Mouse (Mus musculus) testis, adult 2 months (tissue): ENCODE measurements around the gene Klf13. TPM values are rescaled to one million over a fixed set of nuclear protein-coding genes. Genes with fewer than 3 reads are reported as not detected.
A peak's percentile ranks its signal among the peaks of the same experiment; 100 is the strongest.

ENCODE experiments used
- H3K27ac ChIP-seq: fragments of 200-500 bp; 2 replicates; pipeline ENCODE4 v1.5.1; 2012; ENCODE audit warnings: low read depth, low read length; ENCODE audit not compliant: control insufficient read depth, insufficient read depth
- H3K27me3 ChIP-seq: fragments of 200-500 bp; 2 replicates; pipeline ENCODE4 v1.6.1; 2012; ENCODE audit warnings: mild to moderate bottlenecking, low read length, moderate library complexity; ENCODE audit not compliant: control insufficient read depth, insufficient read depth
- H3K36me3 ChIP-seq: fragments of 200-500 bp; 2 replicates; pipeline ENCODE4 v1.6.1; 2012; ENCODE audit warnings: mild to moderate bottlenecking, low read length; ENCODE audit not compliant: control insufficient read depth, insufficient read depth
- H3K4me1 ChIP-seq: fragments of 200-500 bp; 2 replicates; pipeline ENCODE4 v1.6.1; 2012; ENCODE audit warnings: low read length; ENCODE audit not compliant: control insufficient read depth, insufficient read depth
- H3K4me3 ChIP-seq: fragments of 200-500 bp; 2 replicates; pipeline ENCODE4 v1.5.1; 2012; ENCODE audit warnings: low read depth, mild to moderate bottlenecking, low read length, moderate library complexity, mixed read lengths; ENCODE audit not compliant: control insufficient read depth
- CTCF ChIP-seq: fragments of 200-500 bp; IDR thresholded peaks from 2 replicates; pipeline ENCODE4 v1.5.1; 2012; ENCODE audit warnings: low read depth, mild to moderate bottlenecking, inconsistent platforms, low read length, moderate library complexity; ENCODE audit not compliant: control insufficient read depth, insufficient read depth, insufficient replicate concordance
- POLR2A ChIP-seq: fragments of 200-500 bp; IDR thresholded peaks from 2 replicates; pipeline ENCODE4 v1.6.1; 2012; ENCODE audit warnings: low read depth, mild to moderate bottlenecking, inconsistent platforms, low read length, moderate library complexity; ENCODE audit not compliant: control insufficient read depth
- polyA plus RNA-seq: library from polyadenylated mRNA; depleted of rRNA; stranded (reverse); fragments of >200 nt; gene quantifications from 2 replicates; pipeline ENCODE4 v1.2.3, GENCODE M21; 2012

Klf13 gene
- polyA plus RNA-seq, 1 experiment = 2.8 TPM

GRCm38 (mm10) chr7:63910912-63911311 is 27.8 kb downstream of the Klf13 start:
- TF ChIP-seq CTCF (no peak), POLR2A (no peak)
- no peak overlapping the region for H3K4me3 ChIP-seq
- no peaks in the 10 kb centered on the region for H3K36me3 ChIP-seq
- peaks cover 14% of the 10 kb centered on the region for H3K4me1 ChIP-seq
- H3K27me3 ChIP-seq = no peaks in the 10 kb centered on the region
- H3K27ac ChIP-seq = peak overlapping the region; percentile 78

GRCm38 (mm10) chr7:63910225-63910624 is 28.5 kb downstream of the Klf13 start:
- Histone ChIP-seq H3K4me1 (peaks cover 14% of the 10 kb centered on the region), H3K27me3 (no peaks in the 10 kb centered on the region)

GRCm38 (mm10) chr7:63908496-63909285 is 30.0 kb downstream of the Klf13 start:
- Histone ChIP-seq H3K4me3 (no peak overlapping the region), H3K36me3 (no peaks in the 10 kb centered on the region), H3K27me3 (no peaks in the 10 kb centered on the region), H3K4me1 (peaks cover 13% of the 10 kb centered on the region), H3K27ac (no peak overlapping the region)
- TF ChIP-seq POLR2A = no peak
- no peak for TF ChIP-seq CTCF

More at GRCm38 (mm10) chr7:63910225-63910624, 28.5 kb downstream of the Klf13 start:
- no peaks in the 10 kb centered on the region for H3K36me3 ChIP-seq
- H3K4me3 ChIP-seq = no peak overlapping the region
- no peak overlapping the region for H3K27ac ChIP-seq
- no peak for TF ChIP-seq POLR2A
- no peak for TF ChIP-seq CTCF

GRCm38 (mm10) chr7:63907778-63908495 is 30.8 kb downstream of the Klf13 start:
- H3K27ac ChIP-seq = no peak overlapping the region
- H3K27me3 ChIP-seq = no peaks in the 10 kb centered on the region
- H3K36me3 ChIP-seq = no peaks in the 10 kb centered on the region
- H3K4me3 ChIP-seq = no peak overlapping the region
- TF ChIP-seq POLR2A (no peak), CTCF (no peak)
- peaks cover 8% of the 10 kb centered on the region for H3K4me1 ChIP-seq

DNA sequence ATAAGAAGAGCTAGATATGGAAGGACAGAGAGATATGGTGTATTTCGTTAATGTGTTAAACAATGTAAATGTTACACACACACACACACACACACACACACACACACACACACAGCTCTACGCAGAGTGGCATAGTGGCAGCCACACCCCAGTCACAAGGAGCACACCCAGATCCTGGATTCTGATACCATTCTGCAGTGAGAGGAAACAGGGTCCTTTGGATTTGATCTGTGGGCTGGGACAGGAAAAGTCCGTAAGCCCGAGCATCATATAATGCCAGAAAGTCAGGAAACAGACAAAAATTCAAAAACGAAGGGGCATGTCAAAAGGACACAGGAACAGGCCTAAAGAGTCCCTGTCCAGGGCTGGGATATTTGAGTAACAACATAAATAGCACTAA is 33.1 kb downstream of the Klf13 start:
- no peaks in the 10 kb centered on the region for H3K27me3 ChIP-seq
- no peaks in the 10 kb centered on the region; the same call in 1 of the 2 replicates for H3K4me1 ChIP-seq
- TF ChIP-seq CTCF (no peak), POLR2A (no peak)
- H3K4me3 ChIP-seq = no peak overlapping the region
- H3K36me3 ChIP-seq = no peaks in the 10 kb centered on the region
- H3K27ac ChIP-seq = peak overlapping the region; percentile 32; the same call in 1 of the 2 replicates

DNA sequence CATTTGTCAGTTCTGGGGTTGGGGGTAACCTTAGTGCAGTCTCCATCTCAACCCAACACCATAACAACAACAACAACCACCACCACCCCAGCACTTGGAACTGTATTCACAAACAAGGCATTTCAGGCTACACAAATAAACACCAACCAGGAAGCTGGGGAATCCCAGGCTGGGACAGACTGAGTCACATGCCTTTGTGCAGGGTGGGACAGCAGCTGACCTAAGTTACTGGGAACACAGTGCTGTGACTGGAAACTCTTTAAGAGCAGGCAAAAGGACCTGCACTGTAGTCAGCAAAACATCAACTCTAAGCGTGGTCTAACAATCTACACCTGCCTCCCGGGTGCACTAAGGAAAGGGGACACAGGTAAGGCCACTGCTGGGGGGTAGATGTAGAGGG is 33.5 kb downstream of the Klf13 start:
- no peaks in the 10 kb centered on the region for H3K27me3 ChIP-seq
- H3K27ac ChIP-seq = peak overlapping the region; percentile 32
- no peaks in the 10 kb centered on the region; the same call in 1 of the 2 replicates for H3K4me1 ChIP-seq
- no peak overlapping the region for H3K4me3 ChIP-seq
- TF ChIP-seq POLR2A = no peak
- no peak for TF ChIP-seq CTCF
- no peaks in the 10 kb centered on the region for H3K36me3 ChIP-seq
